ENCODE assay signal across 18 mouse cellular contexts in the genomic region with DNA sequence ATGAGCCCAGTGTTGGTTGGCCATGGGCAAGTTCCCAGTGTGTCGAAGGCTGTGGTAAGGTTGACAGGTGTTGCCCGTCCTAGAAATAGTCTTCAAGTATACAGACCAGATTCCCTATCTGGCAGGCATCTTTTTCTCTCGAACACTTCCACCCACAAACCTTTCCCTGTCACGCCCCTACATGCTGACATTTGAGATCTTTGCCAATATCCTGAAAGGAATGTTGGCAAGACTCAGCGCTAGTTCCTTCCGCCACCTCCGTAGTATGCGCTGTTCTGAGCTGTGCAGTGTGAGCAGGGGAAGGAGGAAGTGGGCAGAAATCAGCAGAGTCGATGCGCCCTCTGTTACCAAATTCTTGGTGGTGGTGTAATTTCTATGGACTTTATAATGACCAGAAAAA. TPM values are rescaled to one million over a fixed set of nuclear protein-coding genes. Genes with fewer than 3 reads are reported as not detected.
DNase-seq lines count a peak whose midpoint lies in the region; ATAC-seq and TF ChIP-seq lines count a peak whose summit lies in the region.
"Had no signal": no experiment of that assay in that cellular context is flagged by ENCODE, and none has a peak within 500 bp of the region (broad histone marks: within the 10 kb centered on the region; RNA-seq: fewer than 3 reads in every experiment).

No protein-coding gene starts in this region.

- ATAC-seq in cerebellum, adult (ENCODE audit: insufficient number of reproducible peaks, low FRiP score, low TSS enrichment) = 0 out of 2 replicates have a peak, but pooled peaks have one; percentile 31
- no peak for ATAC-seq in megakaryocyte progenitor cell, adult 5-6 weeks (replicated peaks; ENCODE audit: poor library complexity)
- ATAC-seq: CD4-positive, CD25-positive, alpha-beta regulatory T cell, adult 4 months; forebrain, embryonic 16.5 days; midbrain, embryonic 16.5 days had no signal

- H3K4me3 ChIP-seq in layer of hippocampus, adult 2 months = no peak overlapping the region
- H3K4me3 ChIP-seq: limb, embryonic 15.5 days; megakaryocyte, embryonic 14.5 days had no signal

- no peak for DNase-seq in cerebellum, postnatal 4 days (ENCODE audit: low spot score in 2 of 2)
- peak; percentile 15 to 54 for DNase-seq in layer of hippocampus, adult 2 months (ENCODE audit: low spot score in 2 of 2)
- no peak for DNase-seq in layer of hippocampus, postnatal 25 days (ENCODE audit: extremely low spot score in 1 of 2, low spot score in 1 of 2)
- peak; percentile 24 to 26 for DNase-seq in layer of hippocampus, adult 8-10 months (ENCODE audit: low spot score in 2 of 2)
- peak; percentile 21 for DNase-seq in right cerebral cortex, postnatal 25 days
- no peak for DNase-seq in kidney, postnatal 25 days
- DNase-seq: cerebellum, adult 8-10 months; gastrocnemius, postnatal 14 days; kidney, adult 8-10 months; lung, postnatal 10 days; thymus, postnatal 36 days had no signal

- TF ChIP-seq CTCF in layer of hippocampus, adult 2 months (conservative IDR thresholded peaks at IDR 0.05) = no peak

- no peak overlapping the region for H3K27ac ChIP-seq in layer of hippocampus, adult 2 months
- H3K27ac ChIP-seq: limb, embryonic 15.5 days had no signal

RNA-seq across cellular contexts. Expression of gene Tas2r119, which starts 27.8 kb away (rescaled TPM):
- not detected for total RNA-seq in layer of hippocampus, adult 2 months (2021)
- total RNA-seq in layer of hippocampus, postnatal 25 days (2021) = not detected
- not detected for total RNA-seq in layer of hippocampus, adult 8-10 months (2022)
- not detected in 2 replicates for total RNA-seq in megakaryocyte progenitor cell, adult 5-6 weeks (2015)
- total RNA-seq in megakaryocyte progenitor cell, adult 5-6 weeks (2017) = not detected in 2 replicates
- total RNA-seq: gastrocnemius, postnatal 14 days had no signal

RNA-seq across cellular contexts. Expression of gene Sema5a, which starts 39.7 kb away (rescaled TPM):
- 10 to 100 TPM; 90.1 to 98.1 TPM for total RNA-seq in layer of hippocampus, adult 2 months (2021)
- total RNA-seq in layer of hippocampus, postnatal 25 days (2021) = 100 to 1,000 TPM in 1 of 2 experiments, 10 to 100 TPM in 1; 83.3 to 107 TPM
- total RNA-seq in layer of hippocampus, adult 8-10 months (2022) = 10 to 100 TPM; 61.4 to 71.1 (median 65.6) TPM
- not detected in 2 replicates for total RNA-seq in megakaryocyte progenitor cell, adult 5-6 weeks (2015)
- total RNA-seq in megakaryocyte progenitor cell, adult 5-6 weeks (2017) = not detected in 2 replicates

Comparison
In these comparisons a context has a peak if more than half of its experiments do, and no peak if none do; other contexts are left out.
1. DNase-seq: peak in layer of hippocampus, adult 2 months (2 of 2), layer of hippocampus, adult 8-10 months (2 of 2) and right cerebral cortex, postnatal 25 days (single experiment); none in cerebellum, postnatal 4 days (0 of 2), layer of hippocampus, postnatal 25 days (0 of 2) and kidney, postnatal 25 days (0 of 2).
2. RNA of gene Sema5a, which starts 39.7 kb away (total RNA-seq): 83.3 to 107 TPM in layer of hippocampus, postnatal 25 days, 90.1 to 98.1 TPM in layer of hippocampus, adult 2 months and 61.4 to 71.1 TPM in layer of hippocampus, adult 8-10 months; not detected in megakaryocyte progenitor cell, adult 5-6 weeks; every median in the first group is over 10 times any median in the second.